Mouse (Mus musculus) lung, postnatal 0 days (tissue): Measurements from ENCODE around the gene Art5.

ENCODE experiments used
- CTCF ChIP-seq: IDR thresholded peaks from 2 replicates; pipeline ENCODE4 v1.5.1; 2016; ENCODE audit warnings: antibody characterized with exemption, mild to moderate bottlenecking
- EP300 ChIP-seq: IDR thresholded peaks from 2 replicates; pipeline ENCODE4 v1.6.1; 2016; ENCODE audit warnings: antibody characterized with exemption, mild to moderate bottlenecking, control low read depth

DNA sequence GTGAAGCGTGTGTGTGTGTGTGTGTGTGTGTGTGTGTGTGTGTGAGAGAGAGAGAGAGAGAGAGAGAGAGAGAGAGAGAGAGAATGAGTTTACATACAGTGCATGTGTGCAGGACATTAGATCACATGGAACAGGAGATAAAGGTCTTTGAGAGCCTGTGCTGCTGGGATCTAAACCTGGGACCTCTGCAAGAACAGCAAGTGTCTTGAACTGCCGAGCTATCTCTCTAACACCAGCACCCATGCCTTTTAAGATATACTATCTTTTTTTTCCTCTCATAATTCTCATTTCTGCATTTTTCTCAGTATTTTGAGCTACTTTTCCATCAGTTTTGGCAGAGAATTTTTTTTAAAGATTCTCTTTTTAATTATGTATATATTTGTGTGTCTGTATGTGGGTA lies 5.7 kb downstream of the Art5 start:
- TF ChIP-seq CTCF (no peak), EP300 (no peak)
